Mouse (Mus musculus) telencephalon, adult 2 months (tissue): ENCODE measurements around the gene Zfp865.
"Not testable (repeated sequence)": the region's sequence is repeated elsewhere in the genome, so short reads cannot be mapped to it uniquely, and the experiment has no call there.

Experiments
- DNase-seq: peaks from one replicate; pipeline ENCODE4 v3.0.0-alpha.2; 2011; ENCODE audit warnings: low read depth, low spot score

Zfp865 gene

DNA sequence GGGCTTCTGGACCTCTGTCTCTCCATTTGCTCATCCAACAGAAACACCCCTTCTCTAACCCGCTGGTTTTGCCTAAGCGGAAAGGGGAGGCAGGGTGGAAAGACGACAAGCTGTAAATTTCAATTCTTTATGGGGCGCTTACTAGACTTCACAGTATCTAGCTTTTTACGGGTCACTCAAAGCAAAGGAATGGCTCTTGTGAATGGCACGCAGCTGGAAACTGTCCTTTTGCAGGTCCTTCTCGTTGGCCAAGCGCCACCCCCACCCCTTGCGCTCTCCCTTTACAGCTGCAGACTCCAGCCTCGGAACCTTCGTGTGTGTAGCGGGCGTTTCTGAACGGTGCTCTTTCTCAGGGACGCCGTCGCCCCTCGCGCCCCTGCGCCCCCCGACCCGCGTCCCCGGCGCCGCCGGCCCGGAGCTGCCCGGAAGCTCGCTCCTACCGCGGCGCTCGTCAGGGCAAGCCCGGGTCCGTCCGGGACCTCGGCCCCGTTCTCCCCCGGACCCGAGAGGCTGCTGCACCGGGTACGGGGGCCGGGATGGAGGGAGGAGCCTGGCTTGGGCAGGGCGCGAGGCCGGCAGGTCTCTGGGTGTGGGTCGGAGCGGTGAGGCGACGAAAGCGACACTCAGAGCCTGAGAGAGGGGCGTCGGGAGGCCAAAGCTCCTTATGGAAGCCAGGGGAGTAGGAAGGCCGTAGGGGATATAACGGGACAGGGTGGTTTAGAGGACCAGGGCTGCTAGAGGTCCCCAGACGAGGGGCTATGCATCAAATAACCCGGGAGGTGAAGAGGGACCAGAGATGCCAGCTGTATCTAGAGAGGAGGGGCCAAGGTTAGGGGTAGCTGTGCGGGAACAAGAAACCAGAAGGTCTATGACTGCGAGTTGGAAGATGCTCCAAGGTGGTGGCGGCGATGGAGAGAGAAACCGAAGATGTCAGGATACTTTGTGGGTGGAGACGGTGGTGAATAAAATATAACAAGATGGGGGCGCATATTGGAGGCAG, 31.3 kb downstream of the Zfp865 start, which contains the start of gene Zfp580:
Gene Zfp580, plus strand, starts transcription at position 346 of the 1,000 bp plus-strand sequence.
- no peak for DNase-seq

DNA sequence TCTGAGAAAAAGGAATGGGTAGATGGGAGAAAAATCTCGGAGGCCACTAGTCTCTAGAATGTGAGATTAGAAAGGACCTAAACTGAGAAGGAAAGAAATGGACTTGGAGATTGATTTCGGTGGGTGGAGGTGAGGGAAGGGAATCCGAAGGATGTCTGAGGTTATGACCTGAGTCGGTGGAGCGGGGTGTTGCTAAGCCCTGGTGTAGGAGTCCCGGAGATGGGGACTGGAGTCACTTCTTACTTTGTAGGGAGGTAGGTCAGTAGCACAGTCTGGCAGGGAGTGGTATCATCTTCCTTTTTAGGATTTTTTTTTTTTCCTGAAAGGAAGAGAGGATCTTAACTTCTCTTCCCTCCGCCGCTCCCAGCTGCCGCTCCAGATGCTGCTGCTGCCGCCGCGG, 32.3 kb downstream of the Zfp865 start:
- no peak for DNase-seq

DNA sequence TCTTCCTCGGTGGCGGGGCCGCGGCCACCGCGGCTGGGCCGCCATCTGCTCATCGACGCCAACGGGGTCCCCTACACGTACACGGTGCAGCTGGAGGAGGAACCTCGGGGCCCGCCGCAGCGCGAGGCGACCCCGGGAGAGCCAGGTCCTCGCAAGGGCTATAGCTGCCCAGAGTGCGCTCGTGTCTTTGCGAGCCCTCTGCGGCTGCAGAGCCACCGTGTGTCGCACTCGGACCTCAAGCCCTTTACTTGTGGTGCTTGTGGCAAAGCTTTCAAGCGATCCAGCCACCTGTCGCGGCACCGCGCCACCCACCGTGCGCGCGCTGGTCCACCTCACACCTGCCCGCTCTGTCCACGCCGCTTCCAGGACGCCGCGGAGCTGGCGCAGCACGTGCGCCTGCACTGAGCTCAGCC, 32.8 kb downstream of the Zfp865 start:
- no peak for DNase-seq

DNA sequence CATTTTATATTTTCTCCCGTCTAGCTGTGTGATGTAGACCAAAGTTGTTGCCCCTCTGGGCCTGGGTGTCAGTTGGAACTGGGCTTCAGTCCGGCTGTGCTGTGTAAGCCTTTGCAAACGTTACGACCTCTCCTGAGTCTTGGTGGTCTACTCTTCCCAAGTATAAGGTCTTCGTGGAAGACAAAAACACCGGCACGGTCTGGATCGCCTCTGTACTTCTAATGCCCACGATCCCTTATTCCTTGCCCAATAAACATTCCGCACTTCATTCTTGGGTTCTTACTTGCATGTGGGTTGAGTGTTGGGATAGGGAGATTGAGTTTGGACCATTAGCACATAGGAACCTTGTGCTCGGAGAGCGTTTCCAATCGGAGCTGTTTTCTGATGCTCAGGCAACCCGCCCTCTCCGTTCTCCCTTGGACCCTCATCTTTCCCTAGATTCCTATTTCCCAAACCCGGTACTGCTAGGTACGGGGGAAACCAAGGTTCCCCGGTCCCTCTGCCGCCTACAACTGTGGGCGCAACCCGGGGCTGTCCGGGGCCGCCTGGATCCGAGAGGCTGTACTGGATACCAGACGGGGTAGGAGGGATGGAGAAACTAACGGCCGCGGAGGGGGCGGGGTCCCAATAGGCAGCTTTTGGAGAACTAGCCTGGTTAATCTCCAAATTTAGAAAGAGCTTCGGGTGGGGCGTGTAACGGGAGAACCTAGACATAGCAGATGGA, 33.4 kb downstream of the Zfp865 start:
- DNase-seq, result no peak

DNA sequence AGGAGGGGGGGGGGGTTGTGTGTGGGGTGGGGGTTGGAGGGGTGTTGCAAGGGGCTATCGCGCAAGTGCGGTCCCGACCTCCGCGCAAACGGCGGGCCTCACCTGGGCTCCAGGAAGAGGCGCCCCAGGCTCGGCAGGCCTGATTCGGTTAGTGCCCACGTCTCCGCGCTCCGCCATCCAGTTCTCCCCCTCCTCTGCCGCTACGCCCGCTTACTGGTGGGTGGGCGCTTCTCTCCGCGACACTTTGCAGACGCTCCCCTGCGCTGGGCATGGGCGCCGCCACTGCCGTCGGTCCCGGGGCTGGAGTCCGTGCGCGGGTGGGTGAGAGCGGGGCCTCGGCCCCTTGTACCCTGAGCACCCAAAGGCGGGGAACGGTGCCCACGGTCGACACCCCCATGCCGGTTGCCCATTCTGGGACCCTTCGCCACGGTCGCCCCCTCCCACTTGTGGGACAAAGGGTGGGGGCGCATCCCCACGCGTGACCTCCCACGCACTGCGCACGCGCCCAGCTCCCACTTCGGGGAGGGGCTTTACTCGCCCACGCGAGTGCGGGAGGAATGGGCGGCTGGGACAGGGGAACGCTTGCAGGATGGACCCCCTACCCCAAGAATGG, 36.6 kb downstream of the Zfp865 start:
- DNase-seq, result no peak

DNA sequence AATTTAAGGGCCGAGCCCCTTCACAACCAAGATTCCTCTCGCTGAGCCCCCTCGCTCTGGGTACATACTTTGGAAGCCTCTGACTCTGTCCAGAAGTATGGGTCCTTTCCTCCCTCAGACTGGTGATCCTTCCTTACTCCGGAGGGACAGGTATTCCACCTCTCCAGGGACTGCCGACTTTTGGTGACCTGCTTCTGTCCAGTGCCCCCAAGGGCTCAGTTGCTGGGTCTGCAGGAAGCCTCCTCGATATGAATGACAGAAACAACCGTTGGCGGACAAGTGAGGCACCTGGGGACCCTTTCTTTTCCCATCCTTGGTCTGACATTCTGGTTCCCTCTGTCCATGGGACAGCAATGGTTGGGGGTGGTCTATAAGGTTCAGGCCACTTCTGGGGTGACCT, 37.2 kb downstream of the Zfp865 start:
- no peak for DNase-seq

DNA sequence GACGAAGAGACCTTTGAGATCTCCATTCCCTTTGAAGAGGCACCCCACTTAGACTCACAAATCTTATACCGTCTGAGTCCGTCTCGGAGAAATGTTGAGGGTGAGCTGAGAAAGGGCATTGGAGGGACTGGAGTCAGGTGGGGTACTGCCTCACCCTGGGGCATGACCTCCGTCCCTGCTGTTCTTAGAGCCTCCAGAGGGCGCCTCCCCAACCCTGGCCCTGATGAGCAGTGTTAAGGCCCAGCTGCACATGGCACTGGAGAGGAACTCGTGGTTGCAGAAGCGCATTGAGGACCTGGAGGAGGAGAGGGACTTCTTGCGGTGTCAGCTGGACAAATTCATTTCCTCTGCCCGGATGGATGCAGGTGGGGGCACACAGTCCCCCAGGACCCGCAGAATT, 37.6 kb downstream of the Zfp865 start:
- no peak for DNase-seq

DNA sequence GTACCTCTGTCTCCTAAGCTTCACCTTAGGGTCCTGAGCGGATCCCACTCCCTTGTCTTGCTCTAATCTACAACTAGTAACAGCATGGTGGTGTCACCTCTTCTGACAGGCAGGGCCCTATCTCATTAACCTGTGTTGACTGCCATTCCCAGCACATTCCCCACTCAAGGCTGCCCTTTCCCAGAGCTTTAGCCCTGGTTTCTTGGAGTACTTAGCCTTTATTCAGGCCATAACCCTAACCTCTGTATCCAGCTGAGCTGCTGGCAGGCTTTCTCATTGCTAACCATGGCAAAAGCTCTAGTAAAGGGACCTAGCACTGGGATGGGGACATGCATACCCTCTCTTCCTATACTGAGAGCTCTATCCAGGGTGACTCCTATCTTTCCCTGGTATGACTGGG, 38.5 kb downstream of the Zfp865 start:
- DNase-seq, result no peak

DNA sequence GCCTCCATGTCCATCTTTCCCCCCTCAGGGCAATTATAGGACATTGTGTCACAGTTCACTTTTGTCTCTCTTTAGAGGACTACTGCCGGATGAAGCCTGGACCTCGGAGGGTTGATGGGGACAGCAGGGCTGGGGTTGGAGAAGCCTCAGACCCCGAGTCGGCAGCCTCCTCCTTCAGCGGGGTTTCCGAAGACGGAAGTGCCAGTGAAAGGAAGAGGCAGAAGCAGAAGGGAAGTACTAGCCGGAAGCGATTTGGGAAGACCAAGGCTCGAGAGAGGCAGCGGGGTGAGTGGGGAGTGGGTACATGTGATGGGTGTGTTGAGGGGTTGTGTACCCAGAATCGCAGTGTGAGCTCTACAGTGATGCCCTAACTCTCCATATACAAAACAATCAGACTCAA, 39.2 kb downstream of the Zfp865 start:
- no peak for DNase-seq

DNA sequence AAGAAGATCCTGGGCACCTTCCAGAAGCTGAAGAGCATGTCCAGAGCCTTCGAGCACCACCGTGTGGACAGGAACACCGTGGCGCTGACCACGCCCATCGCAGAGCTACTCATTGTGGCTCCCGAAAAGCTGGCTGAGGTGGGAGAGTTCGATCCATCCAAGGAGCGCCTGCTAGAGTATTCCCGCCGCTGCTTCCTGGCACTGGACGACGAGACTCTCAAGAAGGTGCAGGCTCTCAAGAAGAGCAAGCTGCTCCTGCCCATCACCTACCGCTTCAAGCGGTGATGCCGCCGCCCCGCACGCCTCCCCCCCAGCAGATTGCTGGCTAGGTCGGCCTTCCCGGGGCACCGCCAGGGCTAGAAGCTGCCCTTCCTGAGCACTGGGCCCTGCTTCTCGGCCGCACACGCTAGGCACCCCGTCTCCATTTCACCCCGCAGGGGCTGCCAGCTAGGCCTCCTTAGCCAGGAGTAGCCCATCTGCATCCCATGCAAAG, 40.1 kb downstream of the Zfp865 start:
- no peak for DNase-seq

DNA sequence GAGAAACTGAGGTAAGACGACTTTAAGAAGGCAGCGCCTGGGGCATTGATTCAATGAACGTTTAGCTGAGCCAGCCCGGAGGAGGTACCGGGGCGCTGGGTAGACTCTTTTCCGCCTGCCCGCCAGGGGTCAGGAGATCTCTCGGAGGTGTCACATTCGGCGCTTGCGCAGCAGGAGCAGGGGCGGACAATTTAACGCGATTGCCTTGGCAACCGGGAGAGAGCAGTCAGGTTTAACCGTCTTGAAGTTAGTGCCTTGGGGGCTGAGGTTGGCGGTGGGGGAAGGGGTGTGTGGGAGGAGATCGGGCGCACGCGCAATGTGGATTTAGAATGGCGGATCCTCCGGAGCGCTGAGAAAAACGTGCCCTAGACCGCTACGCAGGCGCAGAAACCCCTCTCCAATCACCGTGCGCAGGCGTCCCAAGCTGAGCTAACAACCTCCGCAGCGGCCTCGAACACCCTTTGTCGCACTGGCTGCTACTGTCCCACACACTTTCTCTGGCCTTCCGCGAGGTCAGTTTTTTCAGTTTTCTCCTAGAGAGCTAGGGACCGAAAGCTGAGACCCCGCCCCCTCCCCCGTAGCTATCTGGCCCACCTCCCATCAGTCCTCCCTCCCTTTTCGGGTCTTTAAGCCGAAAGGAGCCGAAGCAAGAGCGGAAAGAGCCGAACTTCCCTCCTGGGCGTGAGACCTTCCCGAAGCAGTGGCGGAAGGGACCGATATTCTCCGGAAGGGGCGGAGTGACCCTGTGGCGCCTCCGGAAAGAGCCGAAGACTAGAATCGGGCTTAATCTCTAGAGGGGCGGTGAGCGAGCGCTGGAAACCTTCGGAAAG, 41.0 kb downstream of the Zfp865 start:
- peak; percentile 97 for DNase-seq

DNA sequence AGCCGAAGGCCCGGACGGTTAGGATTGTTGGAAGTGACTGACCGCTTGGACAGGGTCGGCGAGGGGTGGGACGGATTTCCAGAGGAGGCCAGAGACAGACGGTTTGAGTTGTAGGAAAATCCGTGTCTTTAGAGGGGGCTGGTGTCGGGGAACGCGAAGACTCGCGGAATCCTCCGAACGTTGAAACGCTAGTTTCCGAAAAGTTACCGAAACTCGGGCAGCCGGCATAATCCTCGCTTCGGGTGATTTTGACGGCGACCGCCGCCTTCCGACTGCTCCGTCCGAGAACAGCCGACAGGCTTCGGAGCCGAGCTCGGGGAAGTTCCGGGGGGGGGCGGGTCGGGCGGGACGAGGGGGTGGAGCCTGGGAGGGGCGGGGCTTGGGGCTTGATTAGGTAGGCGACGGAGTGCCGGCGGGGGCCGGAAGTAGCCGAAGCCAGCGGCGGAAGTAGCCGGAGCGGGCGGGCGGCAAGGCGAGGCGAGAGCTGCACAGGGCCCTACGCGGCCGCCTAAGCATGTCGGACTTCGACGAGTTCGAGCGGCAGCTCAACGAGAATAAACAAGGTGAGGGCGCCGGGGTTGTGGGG, 41.7 kb downstream of the Zfp865 start, which contains the start of gene U2af2:
Gene U2af2, plus strand, starts transcription at position 370 of the 586 bp plus-strand sequence.
- peak; percentile 90 for DNase-seq

DNA sequence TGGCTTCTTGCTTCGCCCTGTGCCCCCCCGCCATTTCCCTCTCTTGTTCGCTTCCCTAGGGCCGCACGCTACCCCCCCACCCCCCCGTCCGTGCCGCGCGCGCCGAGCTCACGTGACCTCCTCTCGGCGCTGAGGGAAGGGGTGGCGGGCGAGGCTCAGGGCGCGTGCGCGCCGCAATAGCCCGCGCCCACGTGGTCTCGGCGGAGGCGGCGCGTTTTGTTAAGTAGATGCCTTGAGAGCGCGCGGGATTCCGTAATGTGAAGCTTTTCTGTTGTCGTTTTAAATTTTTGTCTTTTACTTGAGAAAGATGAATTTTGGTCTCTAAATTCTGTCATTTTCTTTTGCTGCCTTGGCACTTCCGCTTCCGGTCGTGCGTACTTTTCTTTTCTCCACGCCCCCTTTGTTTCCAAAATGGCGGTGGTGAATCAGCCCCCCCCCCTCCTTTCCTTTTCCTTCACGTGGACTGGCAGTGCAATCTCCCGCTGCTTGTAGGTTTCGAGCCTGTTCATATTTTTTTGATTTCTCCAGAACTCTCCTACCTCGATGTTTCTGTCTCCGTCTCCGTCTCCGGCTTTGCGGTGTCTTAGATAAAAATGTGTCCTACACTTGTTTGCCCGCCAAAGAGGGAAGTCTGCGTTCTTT, 42.3 kb downstream of the Zfp865 start:
- no peak for DNase-seq

DNA sequence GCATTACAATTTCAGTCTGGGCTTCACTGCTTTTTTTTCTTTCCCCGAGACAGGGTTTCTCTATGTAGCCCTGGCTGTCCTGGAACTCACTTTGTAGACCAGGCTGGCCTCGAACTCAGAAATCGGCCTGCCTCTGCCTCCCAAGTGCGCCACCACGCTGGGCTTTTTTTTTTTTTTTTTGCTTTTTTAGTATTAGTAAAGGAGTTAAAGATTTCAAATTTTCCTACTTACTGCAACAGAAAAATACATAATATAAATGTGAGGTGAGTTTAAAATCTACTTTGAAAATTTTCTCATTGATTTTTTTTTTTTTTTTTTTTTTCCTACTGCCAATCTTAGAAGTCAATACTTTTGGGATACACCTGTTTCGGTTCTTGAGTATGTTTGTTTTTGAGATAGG, 44.7 kb downstream of the Zfp865 start:
- no peak for DNase-seq

DNA sequence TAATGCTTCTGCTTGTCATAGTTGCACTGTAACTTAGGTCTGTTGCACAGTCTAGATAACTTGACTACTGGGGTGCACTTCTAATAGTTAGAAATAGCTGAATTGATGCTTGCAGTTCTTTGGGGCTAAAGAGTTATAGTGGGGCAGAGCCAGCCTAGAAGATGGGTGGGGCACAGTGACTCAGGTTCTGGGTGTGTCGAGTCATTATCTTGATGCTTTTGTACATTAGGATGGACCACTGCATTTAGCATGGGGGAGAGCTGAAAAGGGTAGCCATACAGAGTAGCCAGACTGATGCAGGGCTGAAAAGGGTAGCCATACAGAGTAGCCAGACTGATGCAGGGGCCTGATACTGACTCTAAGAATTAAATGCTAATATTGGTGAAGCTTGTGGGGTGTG, 53.4 kb downstream of the Zfp865 start:
- DNase-seq, result no peak

DNA sequence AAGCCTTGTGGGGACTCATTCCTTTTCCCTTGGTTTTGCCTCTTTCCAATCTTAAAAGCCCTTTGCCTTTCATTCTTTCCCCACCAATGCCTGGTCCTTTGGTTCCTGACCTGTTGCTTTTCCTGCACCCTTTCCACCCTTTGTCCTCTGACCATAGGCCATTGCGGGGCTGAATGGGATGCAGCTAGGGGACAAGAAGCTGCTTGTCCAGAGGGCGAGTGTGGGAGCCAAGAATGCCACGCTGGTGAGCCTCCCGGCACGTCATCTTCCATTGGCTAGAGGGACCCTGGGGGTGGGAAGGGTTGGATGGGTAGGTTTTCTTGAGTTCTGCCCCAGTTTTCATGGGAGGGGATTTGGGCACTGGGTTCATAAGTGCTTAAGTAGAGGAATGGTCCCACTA, 54.8 kb downstream of the Zfp865 start:
- no peak for DNase-seq

DNA sequence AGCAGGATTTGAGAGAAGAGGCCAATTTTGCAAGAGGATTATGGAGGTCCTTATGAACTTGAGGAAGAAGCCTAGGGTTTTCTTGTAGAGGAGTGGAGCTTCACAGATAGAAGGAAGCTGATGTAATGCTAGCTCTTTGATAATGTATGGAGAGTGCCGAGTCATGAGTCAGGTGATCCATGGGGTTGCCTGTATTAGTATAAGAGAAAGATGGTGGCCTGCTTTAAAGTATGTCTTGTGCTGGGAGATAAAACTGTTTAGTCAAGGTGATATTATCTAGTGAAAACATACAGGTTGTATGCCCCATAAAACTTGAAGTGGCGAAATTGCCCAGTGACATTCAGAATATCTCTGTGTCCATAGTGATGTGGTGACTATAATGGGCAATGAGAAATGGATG, 56.8 kb downstream of the Zfp865 start:
- DNase-seq, result no peak

DNA sequence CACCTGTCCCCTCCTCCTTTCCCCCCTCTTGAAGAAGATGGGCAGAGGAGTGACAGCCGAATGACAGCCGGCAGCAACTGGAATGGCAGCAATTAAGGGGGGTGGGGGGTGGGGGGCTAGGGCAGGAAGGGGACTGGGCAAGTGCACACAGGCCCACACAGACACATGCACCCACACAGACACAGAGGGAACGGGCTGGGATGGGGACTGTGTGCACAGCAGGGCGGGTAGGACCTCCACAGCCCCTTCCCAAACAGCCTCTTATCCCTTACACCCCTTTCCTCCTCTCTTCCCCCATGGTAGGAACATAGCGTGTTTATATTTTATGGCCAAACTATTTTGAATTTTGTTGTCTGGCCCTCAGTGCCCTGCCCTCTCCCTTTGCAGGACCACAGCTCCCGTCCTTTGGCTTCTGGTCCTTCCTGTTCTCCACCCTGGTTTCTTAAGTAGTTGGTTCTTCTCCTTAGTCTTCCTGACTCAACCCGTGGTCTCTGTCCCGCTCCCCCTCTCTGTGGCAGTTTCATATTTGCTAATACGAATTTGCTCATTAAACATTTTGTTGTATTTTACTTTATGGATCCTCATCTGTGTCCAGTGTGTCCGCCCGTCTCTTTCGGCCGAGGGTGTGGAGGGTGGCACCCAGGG, 59.3 kb downstream of the Zfp865 start:
- DNase-seq, result not testable (repeated sequence)

DNA sequence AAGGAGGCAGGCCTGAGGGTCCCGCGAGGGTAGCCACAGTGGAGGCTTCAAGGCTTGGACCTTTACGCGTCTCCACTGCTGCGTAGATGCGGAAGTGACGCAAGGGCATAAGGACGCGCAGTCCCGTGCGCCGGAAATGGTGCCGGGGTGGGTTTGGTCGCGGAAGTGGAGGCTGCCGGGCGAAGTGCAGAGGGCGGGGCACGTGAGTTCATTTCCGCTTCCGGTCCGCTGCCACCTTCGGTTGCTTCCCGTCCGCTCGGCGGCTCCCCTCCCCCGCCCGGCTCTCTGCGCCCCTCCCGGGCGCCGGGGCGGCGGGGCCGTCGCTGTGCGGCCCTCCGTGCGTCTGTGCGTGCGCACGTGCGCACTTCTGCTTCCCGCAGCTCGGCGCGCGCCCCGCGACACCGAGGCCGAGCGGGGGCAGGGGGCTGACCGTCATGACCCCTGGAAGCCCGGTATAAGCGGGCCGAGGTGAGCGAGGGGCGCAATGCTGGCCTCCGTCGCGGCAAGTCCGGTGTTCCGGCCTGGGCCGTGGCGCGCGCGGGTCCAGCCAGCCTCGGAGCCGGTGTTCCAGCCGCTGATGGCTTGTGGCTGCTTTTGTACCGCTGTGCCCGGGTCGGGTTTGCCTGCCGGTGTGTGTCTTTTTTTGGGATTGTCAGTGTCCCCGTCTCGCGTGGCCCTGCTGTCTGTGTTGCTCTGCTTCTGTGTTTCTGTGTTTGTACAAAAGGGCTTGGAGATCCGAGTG, 60.0 kb downstream of the Zfp865 start, which contains the start of gene Epn1:
Gene Epn1, plus strand, starts transcription at position 226 of the 742 bp plus-strand sequence.
- DNase-seq, result peak; percentile 95
